Mouse (Mus musculus) gastrocnemius, adult 8-10 months (tissue): Measurements from ENCODE around the gene Wdr83. TPM values are rescaled to one million over a fixed set of nuclear protein-coding genes. Genes with fewer than 3 reads are reported as not detected.
"Not testable (repeated sequence)": the region's sequence is repeated elsewhere in the genome, so short reads cannot be mapped to it uniquely, and the experiment has no call there.

Experiments
- DNase-seq, 2 experiments: peaks; one replicate each; pipeline ENCODE4 v3.0.0; 2022; ENCODE audit warnings: low spot score in 2 of 2
- total RNA-seq, 4 experiments: library from RNA; stranded (reverse); gene quantifications; 2 replicates each; pipeline ENCODE4 v1.2.4; 2022

Wdr83 gene
- 10 to 100 TPM; 15.4 to 20.4 (median 16.0) TPM for total RNA-seq

DNA sequence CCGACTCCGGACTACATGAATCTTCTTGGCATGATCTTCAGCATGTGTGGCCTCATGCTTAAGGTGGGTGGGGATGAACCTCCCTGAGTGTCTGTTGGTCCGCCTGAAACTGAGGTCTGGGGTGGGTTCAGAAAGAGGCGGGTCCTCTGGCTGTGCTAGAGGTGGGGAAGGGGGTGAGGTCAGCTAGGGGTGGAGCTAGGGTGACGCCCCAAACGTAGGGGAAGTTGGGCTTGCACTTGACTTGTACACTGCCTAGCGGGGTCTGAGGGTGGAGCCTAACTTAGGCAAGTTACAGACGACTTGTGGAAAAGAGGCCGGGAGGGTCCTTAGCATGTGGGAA is at the start of gene Wdr83:
Gene Wdr83 (minus strand): TSS at position 91 of the 340 bp plus-strand sequence.
- DNase-seq, result no peak

DNA sequence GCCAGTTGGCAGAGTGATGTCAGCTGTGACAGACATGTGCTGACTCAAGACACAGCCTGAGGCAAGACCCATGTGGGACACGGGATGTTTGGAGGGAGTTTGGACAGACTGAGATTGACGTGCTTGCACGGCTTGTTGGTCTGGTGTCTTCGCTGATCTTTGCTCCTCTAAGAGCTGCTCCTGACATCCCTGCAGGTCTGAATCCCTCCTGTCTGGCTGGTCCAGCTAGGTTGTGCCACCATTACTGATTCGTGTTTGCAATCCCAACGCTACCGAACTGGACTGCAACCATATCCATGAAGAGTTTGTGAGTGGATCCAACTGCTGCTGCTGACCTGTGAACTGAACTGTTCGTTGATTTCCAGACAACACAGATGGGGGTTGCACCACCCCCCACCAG is 42.6 kb upstream of the Wdr83 start:
- no peak for DNase-seq

- DNase-seq, result no peak
Measured at GRCm38 (mm10) chr8:85122995-85123394, 41.9 kb upstream of the Wdr83 start, which contains the start of gene Zfp791. Gene Zfp791 (minus strand): TSS chr8:85123095.

GRCm38 (mm10) chr8:85120251-85120650 is 39.1 kb upstream of the Wdr83 start:
- not testable (repeated sequence) for DNase-seq

DNA sequence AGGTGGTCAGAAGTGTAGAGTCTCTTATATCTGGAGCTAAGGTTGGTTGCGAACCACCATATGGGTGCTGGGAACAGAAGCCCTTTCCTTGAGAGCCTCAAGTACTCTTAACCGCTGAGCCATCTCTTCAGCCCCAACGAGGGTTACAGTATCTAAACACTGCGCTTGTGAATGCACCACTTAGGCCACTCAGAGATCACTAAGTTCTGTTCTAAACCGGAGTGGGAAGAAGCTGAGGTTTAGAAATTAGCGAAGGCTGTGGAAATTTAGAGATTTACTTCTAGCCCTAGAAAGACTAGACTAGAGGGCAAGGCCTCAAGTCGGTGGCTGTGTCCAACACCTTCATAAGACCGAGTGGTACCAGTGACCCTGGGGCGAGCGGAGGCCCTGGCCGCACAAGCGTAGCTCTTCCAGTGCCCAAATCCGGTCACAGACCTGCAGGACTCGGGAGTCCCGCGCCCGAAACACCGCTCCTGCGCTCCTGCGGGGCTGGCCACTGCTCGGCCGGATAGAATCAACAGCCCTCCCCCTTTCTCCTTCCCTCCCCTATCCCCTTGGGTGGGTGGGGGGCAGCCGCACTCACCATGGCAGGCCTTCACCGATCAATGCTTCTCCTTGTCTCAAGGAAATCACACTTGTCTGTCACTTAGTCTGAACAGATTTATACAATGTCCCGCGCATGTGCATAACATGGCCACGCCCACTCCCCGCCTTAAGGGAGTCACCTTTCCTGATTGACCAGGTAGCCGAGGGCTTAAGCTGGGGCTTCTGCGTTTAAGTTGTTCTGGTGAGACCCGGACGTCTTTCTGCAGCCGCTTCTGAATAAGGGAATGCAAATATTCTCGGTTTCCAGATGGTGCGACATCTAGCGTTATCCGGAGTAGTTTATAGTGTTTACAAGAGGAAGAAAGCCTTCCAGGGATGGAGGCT is 38.2 kb upstream of the Wdr83 start:
- peak; percentile 47 to 59 for DNase-seq

DNA sequence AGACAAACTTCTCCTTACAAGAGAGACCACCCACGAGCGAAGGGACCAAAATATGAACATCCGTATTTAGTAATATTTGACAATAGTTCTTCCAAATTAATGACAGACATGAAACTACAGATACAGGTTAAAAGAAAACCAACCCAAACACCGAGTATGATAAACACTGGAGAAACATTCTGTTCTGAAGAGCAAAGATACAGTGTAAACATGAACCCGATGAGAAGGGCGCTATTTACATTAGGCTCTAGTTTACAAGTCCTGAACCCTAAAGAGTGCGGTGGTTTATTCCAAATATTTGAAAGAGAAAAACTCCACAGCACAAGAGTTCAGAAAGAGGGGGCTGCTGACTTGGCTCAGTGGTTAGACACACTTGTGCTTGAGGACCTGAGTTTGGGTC is 35.9 kb upstream of the Wdr83 start:
- no peak for DNase-seq

DNA sequence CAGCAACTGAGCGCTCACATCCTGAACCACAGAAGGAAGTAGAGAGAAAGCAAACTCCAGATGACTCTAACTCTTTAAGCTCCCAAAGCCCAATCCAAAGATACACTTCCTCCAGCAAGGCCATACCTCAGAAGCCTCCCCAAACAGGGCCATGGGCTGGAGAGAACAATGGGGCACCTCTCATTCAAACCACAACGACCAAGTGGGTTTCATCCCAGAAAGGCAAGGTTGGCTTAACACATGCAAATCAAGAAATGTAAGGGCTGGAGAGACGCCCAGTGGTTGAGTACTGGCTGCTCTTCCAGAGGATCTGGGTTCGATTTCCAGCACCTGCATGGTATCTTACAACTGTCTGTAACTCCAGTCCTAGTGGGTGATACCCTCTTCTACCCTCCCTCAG is 34.4 kb upstream of the Wdr83 start:
- no peak for DNase-seq

DNA sequence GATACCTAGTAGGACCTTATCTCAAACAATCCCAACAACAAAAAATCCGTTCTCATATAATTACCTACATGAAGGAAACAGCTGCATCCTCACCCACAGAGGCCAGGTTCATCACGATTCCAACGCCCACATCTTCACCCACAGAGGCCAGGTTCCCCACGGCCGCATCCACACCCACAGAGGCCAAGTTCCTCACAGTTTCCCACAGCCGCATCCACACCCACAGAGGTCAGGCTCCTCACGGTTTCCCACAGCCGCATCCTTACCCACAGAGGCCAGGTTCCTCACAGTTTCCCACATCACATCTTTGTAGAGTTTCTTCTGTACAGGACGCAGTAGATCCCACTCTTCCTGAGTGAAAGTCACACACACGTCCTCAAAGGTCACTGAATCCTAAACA is 32.1 kb upstream of the Wdr83 start:
- DNase-seq, result no peak

GRCm38 (mm10) chr8:85100076-85100665 is 19.1 kb upstream of the Wdr83 start:
- no peak for DNase-seq

- no peak for DNase-seq
Measured at GRCm38 (mm10) chr8:85096850-85097249, 15.7 kb upstream of the Wdr83 start.

DNA sequence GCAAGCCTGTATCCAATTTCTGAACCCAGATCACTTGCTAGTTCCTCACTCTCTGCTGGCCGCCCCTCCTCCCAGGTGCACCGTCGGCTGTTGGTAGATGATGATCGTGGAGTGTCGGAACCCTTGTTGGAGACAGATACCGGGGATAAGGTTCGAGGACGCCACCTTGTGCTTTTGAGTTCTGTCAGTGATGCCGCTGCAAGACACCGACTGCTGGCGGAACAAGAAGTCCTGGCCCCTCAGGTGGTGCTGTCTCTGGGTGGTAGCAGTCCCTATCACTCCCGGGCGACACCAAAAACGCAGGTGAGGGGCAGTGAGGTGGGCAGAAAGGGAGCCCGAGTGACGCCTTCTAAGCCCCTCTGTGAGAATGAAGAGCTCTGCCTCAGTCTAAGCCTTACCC is 15.1 kb upstream of the Wdr83 start:
- DNase-seq, result no peak

- DNase-seq, result no peak
Measured at GRCm38 (mm10) chr8:85095566-85095965, 14.5 kb upstream of the Wdr83 start.

GRCm38 (mm10) chr8:85095051-85095450 is 13.9 kb upstream of the Wdr83 start:
- no peak for DNase-seq

DNA sequence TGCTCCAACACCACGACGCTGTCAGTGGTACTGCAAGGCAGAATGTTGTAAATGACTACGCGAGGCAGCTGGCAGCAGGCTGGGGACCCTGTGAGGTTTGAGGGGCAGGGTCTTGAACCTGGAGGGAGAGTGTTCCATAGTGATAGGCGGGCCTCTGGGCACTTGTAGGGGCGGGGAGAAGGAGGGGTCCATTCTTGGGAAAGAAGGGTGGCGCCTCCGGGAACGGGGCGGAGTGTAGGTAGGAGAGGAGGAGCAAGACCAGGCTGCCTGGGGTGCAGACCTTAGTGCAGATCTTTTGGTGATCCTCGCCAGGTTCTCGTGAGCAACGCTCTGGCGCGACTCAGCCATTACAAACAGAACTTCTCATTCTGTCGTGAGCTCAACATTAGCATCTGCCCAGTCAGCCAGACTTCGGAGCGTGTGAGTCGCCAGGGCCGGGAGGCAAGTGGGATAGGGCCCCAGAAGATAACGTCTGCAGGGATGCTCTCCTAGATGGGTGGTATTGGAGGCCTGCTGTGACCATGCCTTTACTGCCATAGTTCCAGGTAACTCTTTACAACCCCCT is 10.5 kb upstream of the Wdr83 start:
- no peak for DNase-seq

- DNase-seq, result no peak
Measured at GRCm38 (mm10) chr8:85090856-85091255, 9.8 kb upstream of the Wdr83 start.

GRCm38 (mm10) chr8:85088771-85089170 is 7.7 kb upstream of the Wdr83 start:
- DNase-seq, result no peak

- no peak for DNase-seq
Measured at GRCm38 (mm10) chr8:85086238-85086637, 5.1 kb upstream of the Wdr83 start.

GRCm38 (mm10) chr8:85084633-85085032 is 3.5 kb upstream of the Wdr83 start:
- no peak for DNase-seq

DNA sequence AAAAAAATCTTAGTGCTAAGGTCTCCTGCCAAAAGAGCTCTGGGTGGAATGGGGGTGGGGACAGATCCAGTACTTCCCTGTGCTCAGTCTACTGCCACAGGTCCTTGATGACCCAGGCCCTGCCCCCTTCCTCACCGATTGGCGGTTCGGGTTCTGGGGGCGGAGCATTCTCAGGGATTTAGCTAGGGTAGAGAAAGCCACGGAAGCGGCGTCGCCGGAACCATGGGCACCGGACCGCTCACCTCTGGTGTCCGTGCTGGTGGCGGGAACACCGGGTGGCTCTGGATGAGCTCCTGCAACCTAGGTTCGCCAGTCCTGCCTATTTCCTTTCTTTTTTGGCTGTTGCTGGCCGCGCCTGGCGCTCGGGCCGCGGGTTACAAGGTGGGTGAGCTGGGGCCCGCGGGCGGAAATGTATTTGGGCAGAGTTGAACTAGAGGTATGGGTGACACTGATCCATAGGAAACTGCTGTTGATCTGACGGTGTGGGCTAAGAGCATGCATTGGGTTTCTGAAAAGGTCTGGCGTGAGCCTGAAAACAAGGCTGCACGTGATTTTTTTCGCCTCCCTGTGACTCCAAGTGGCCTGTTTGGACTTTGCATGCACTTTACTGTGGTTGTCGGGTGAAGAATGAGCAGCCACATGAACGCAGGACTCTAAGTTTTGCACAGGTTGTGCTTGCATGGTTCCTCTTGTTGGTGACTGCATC is 2.2 kb upstream of the Wdr83 start, which contains the start of gene Man2b1:
Gene Man2b1 (plus strand): TSS at position 163 of the 706 bp plus-strand sequence.
- peak; percentile 75 to 81 for DNase-seq

DNA sequence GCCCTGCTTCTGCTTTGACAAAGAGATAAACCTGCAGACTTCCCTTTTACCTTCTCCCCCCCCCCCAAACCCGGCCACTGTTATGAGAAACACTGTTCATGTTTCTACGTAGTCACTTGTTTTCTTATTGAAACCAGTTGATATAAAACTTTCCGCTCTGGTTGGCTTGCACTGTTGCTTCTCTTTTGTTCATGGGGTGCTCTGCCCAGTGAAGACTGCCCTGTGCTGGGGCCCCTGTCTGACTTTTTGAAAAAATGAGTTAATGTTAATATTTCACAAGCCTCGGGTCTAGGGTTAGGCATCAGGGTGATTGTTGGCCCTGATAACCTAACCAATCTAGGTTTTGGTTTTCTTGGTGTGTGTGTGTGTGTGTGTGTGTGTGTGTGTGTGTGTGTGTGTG is 1.1 kb upstream of the Wdr83 start:
- DNase-seq, result not testable (repeated sequence)

GRCm38 (mm10) chr8:85080532-85081215 is 432 bp downstream of the Wdr83 start, which contains the start of gene Wdr83os:
Gene Wdr83os (plus strand): TSS chr8:85080740.
- no peak for DNase-seq
